Comparison of ENCODE assay signal across 10 mouse cellular contexts in the genomic region with DNA sequence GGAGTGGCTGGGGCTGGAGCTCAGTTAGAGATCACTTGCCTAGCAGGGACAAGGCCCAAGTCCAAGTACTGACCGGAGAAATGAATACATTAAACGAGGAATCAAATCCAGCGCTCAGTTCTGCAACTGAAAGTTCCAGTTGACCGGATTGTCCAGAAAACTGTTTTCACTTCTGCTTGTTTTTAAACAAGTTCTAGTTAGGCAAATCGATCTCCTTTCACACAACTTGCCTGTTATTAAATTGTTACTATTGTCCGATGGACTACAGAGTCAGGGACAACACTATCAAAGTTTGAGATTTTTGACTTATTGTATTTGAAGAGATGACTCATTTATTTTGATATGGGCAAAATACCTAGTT. TPM values are rescaled to one million over a fixed set of nuclear protein-coding genes. Genes with fewer than 3 reads are reported as not detected.
DNase-seq lines count a peak whose midpoint lies in the region; ATAC-seq and TF ChIP-seq lines count a peak whose summit lies in the region.
"Had no signal": no experiment of that assay in that cellular context is flagged by ENCODE, and none has a peak within 500 bp of the region (broad histone marks: within the 10 kb centered on the region; RNA-seq: fewer than 3 reads in every experiment).

No protein-coding gene starts in this region.

- peaks cover 24% of the 10 kb centered on the region for H3K27me3 ChIP-seq in kidney, embryonic 15.5 days
- no peaks in the 10 kb centered on the region for H3K27me3 ChIP-seq in kidney, adult 2 months (replicated peaks; ENCODE audit: control insufficient read depth, insufficient read depth, low read length)
- peaks cover 58% of the 10 kb centered on the region for H3K27me3 ChIP-seq in embryonic facial prominence, embryonic 10.5 days (replicated peaks; ENCODE audit: low read depth, poor library complexity, severe bottlenecking)
- H3K27me3 ChIP-seq in hindbrain, embryonic 12.5 days: peaks cover 40% of the 10 kb centered on the region
- peaks cover 21% of the 10 kb centered on the region for H3K27me3 ChIP-seq in midbrain, embryonic 11.5 days (ENCODE audit: control insufficient read depth, insufficient read depth, low read length)

- H3K9ac ChIP-seq in kidney, embryonic 15.5 days: no peak overlapping the region
- H3K9ac ChIP-seq in hindbrain, embryonic 12.5 days: no peak overlapping the region; the same call in 1 of the 2 replicates
- peak overlapping the region; percentile 21 for H3K9ac ChIP-seq in midbrain, embryonic 11.5 days (ENCODE audit: low read length)

- H3K36me3 ChIP-seq in kidney, embryonic 15.5 days: no peaks in the 10 kb centered on the region
- H3K36me3 ChIP-seq in kidney, adult 2 months (ENCODE audit: control insufficient read depth, insufficient read depth, low read length): no peaks in the 10 kb centered on the region
- no peaks in the 10 kb centered on the region for H3K36me3 ChIP-seq in embryonic facial prominence, embryonic 10.5 days (replicated peaks)
- no peaks in the 10 kb centered on the region for H3K36me3 ChIP-seq in hindbrain, embryonic 12.5 days
- H3K36me3 ChIP-seq in midbrain, embryonic 11.5 days (ENCODE audit: control insufficient read depth, insufficient read depth, low read length): no peaks in the 10 kb centered on the region

- H3K27ac ChIP-seq in kidney, embryonic 15.5 days: 0 out of 2 replicates have a peak overlapping the region, but pooled peaks have one; percentile 38
- H3K27ac ChIP-seq in kidney, adult 2 months (ENCODE audit: insufficient read depth, low read depth, low read length): no peak overlapping the region
- peak overlapping the region; percentile 81; the same call in 1 of the 2 replicates for H3K27ac ChIP-seq in embryonic facial prominence, embryonic 10.5 days (replicated peaks)
- no peak overlapping the region for H3K27ac ChIP-seq in hindbrain, embryonic 12.5 days
- H3K27ac ChIP-seq in midbrain, embryonic 11.5 days (ENCODE audit: low read depth, low read length): no peak overlapping the region

- no peak for DNase-seq in kidney, adult 2 months
- no peak for DNase-seq in embryonic facial prominence, embryonic 10.5 days (ENCODE audit: low spot score)
- no peak for DNase-seq in midbrain, embryonic 11.5 days (ENCODE audit: low spot score, missing footprints)
- no peak for DNase-seq in right cerebral cortex, postnatal 25 days
- no peak for DNase-seq in frontal cortex, postnatal 25 days (ENCODE audit: low spot score in 2 of 2)
- no peak for DNase-seq in cerebellum, adult 8-10 months

- H3K4me2 ChIP-seq in kidney, embryonic 15.5 days: peak overlapping the region; percentile 58
- H3K4me2 ChIP-seq in hindbrain, embryonic 12.5 days (replicated peaks): peak overlapping the region; percentile 60
- H3K4me2 ChIP-seq in midbrain, embryonic 11.5 days: peak overlapping the region; percentile 35

- no peak for TF ChIP-seq POLR2A in kidney, adult 2 months (IDR thresholded peaks at IDR 0.05; ENCODE audit: low read depth, low read length)

- no peaks in the 10 kb centered on the region for H3K9me3 ChIP-seq in kidney, embryonic 15.5 days (replicated peaks)
- no peaks in the 10 kb centered on the region for H3K9me3 ChIP-seq in embryonic facial prominence, embryonic 10.5 days
- H3K9me3 ChIP-seq in hindbrain, embryonic 12.5 days (replicated peaks): no peaks in the 10 kb centered on the region
- H3K9me3 ChIP-seq in midbrain, embryonic 11.5 days (ENCODE audit: control insufficient read depth, low read length): no peaks in the 10 kb centered on the region

- no peak for ATAC-seq in kidney, embryonic 15.5 days (replicated peaks; ENCODE audit: low FRiP score)
- no peak for ATAC-seq in hindbrain, embryonic 12.5 days (ENCODE audit: low FRiP score)
- ATAC-seq in midbrain, embryonic 11.5 days (ENCODE audit: low FRiP score): no peak

- peaks cover 19% of the 10 kb centered on the region for H3K4me1 ChIP-seq in kidney, embryonic 15.5 days
- H3K4me1 ChIP-seq in kidney, adult 2 months (ENCODE audit: control insufficient read depth, insufficient read depth, low read length): no peaks in the 10 kb centered on the region
- H3K4me1 ChIP-seq in embryonic facial prominence, embryonic 10.5 days: peaks cover 25% of the 10 kb centered on the region
- peaks cover 8% of the 10 kb centered on the region for H3K4me1 ChIP-seq in hindbrain, embryonic 12.5 days
- peaks cover 8% of the 10 kb centered on the region; the same call in 1 of the 2 replicates for H3K4me1 ChIP-seq in midbrain, embryonic 11.5 days (ENCODE audit: control insufficient read depth, insufficient read depth, low read length)

- TF ChIP-seq CTCF in kidney, adult 2 months (conservative IDR thresholded peaks at IDR 0.05; ENCODE audit: insufficient read depth, insufficient read length, low read depth, low read length): no peak

- WGBS in kidney, embryonic 15.5 days: 70% methylated on average over 6 of the region's 6 CpGs
- WGBS in kidney, adult 2 months: 60% methylated on average over 6 of the region's 6 CpGs
- WGBS in embryonic facial prominence, embryonic 10.5 days: 78% methylated on average over 6 of the region's 6 CpGs
- 74% methylated on average over 6 of the region's 6 CpGs for WGBS in hindbrain, embryonic 12.5 days
- 77% methylated on average over 6 of the region's 6 CpGs for WGBS in midbrain, embryonic 11.5 days

- H3K4me3 ChIP-seq in kidney, embryonic 15.5 days (replicated peaks): peak overlapping the region; percentile 32
- no peak overlapping the region for H3K4me3 ChIP-seq in kidney, adult 2 months (ENCODE audit: insufficient read depth, low read depth, low read length)
- H3K4me3 ChIP-seq in embryonic facial prominence, embryonic 10.5 days: peak overlapping the region; percentile 50
- peak overlapping the region; percentile 34 for H3K4me3 ChIP-seq in hindbrain, embryonic 12.5 days
- H3K4me3 ChIP-seq in midbrain, embryonic 11.5 days (ENCODE audit: low read depth, low read length): peak overlapping the region; percentile 6

RNA-seq across cellular contexts. Expression of gene Slc6a16, which starts 0.5 kb away (rescaled TPM):
- polyA plus RNA-seq in kidney, embryonic 15.5 days (2015; fragmentation: Nextera tagmentation; extraction: Ambion mirVana): 0.10 and 0.23 TPM in 2 replicates
- 0.05 TPM in 1 of 2 replicates, not detected in the other for polyA plus RNA-seq in kidney, adult 2 months (2012; rRNA removed)
- 0.28 and 0.32 TPM in 2 replicates for polyA plus RNA-seq in embryonic facial prominence, embryonic 10.5 days (2016; fragmentation: Nextera tagmentation; extraction: Ambion mirVana)
- 0.10 and 0.28 TPM in 2 replicates for polyA plus RNA-seq in hindbrain, embryonic 12.5 days (2016; fragmentation: Nextera tagmentation; extraction: Ambion mirVana)
- not detected in 2 replicates for polyA plus RNA-seq in midbrain, embryonic 11.5 days (2014; fragmentation: Nextera tagmentation; extraction: Ambion mirVana)
- polyA plus RNA-seq: embryonic facial prominence, embryonic 11.5 days; small intestine, adult 2 months had no signal

RNA-seq across cellular contexts. Expression of gene Cd37, which starts 2.5 kb away (rescaled TPM):
- polyA plus RNA-seq in kidney, embryonic 15.5 days (2015; fragmentation: Nextera tagmentation; extraction: Ambion mirVana): 1.2 and 2.4 TPM in 2 replicates
- 7.9 and 30.1 TPM in 2 replicates for polyA plus RNA-seq in kidney, adult 2 months (2012; rRNA removed)
- 0.50 and 0.88 TPM in 2 replicates for polyA plus RNA-seq in embryonic facial prominence, embryonic 10.5 days (2016; fragmentation: Nextera tagmentation; extraction: Ambion mirVana)
- 1.3 and 1.5 TPM in 2 replicates for polyA plus RNA-seq in hindbrain, embryonic 12.5 days (2016; fragmentation: Nextera tagmentation; extraction: Ambion mirVana)
- polyA plus RNA-seq in midbrain, embryonic 11.5 days (2014; fragmentation: Nextera tagmentation; extraction: Ambion mirVana): 0.81 and 0.97 TPM in 2 replicates

RNA-seq across cellular contexts. Expression of gene Tead2, which starts 25.8 kb away (rescaled TPM):
- polyA plus RNA-seq in kidney, embryonic 15.5 days (2015; fragmentation: Nextera tagmentation; extraction: Ambion mirVana): 196 and 207 TPM in 2 replicates
- polyA plus RNA-seq in kidney, adult 2 months (2012; rRNA removed): 10.0 and 13.2 TPM in 2 replicates
- 394 and 421 TPM in 2 replicates for polyA plus RNA-seq in embryonic facial prominence, embryonic 10.5 days (2016; fragmentation: Nextera tagmentation; extraction: Ambion mirVana)
- 185 and 208 TPM in 2 replicates for polyA plus RNA-seq in hindbrain, embryonic 12.5 days (2016; fragmentation: Nextera tagmentation; extraction: Ambion mirVana)
- 241 and 253 TPM in 2 replicates for polyA plus RNA-seq in midbrain, embryonic 11.5 days (2014; fragmentation: Nextera tagmentation; extraction: Ambion mirVana)

RNA-seq across cellular contexts. Expression of gene Dkkl1, which starts 29.4 kb away (rescaled TPM):
- polyA plus RNA-seq in kidney, embryonic 15.5 days (2015; fragmentation: Nextera tagmentation; extraction: Ambion mirVana): 0.97 and 1.4 TPM in 2 replicates
- 0.39 and 0.54 TPM in 2 replicates for polyA plus RNA-seq in kidney, adult 2 months (2012; rRNA removed)
- polyA plus RNA-seq in embryonic facial prominence, embryonic 10.5 days (2016; fragmentation: Nextera tagmentation; extraction: Ambion mirVana): 1.2 and 2.0 TPM in 2 replicates
- polyA plus RNA-seq in hindbrain, embryonic 12.5 days (2016; fragmentation: Nextera tagmentation; extraction: Ambion mirVana): 3.0 and 3.4 TPM in 2 replicates
- polyA plus RNA-seq in midbrain, embryonic 11.5 days (2014; fragmentation: Nextera tagmentation; extraction: Ambion mirVana): 0.81 and 1.2 TPM in 2 replicates

RNA-seq across cellular contexts. Expression of gene Slc6a21, which starts 35.9 kb away (rescaled TPM):
- polyA plus RNA-seq in kidney, embryonic 15.5 days (2015; fragmentation: Nextera tagmentation; extraction: Ambion mirVana): not detected in 2 replicates
- polyA plus RNA-seq in kidney, adult 2 months (2012; rRNA removed): 0.14 and 0.19 TPM in 2 replicates
- not detected in 2 replicates for polyA plus RNA-seq in embryonic facial prominence, embryonic 10.5 days (2016; fragmentation: Nextera tagmentation; extraction: Ambion mirVana)
- not detected in 2 replicates for polyA plus RNA-seq in hindbrain, embryonic 12.5 days (2016; fragmentation: Nextera tagmentation; extraction: Ambion mirVana)
- polyA plus RNA-seq in midbrain, embryonic 11.5 days (2014; fragmentation: Nextera tagmentation; extraction: Ambion mirVana): not detected in 2 replicates
- polyA plus RNA-seq: embryonic facial prominence, embryonic 11.5 days; small intestine, adult 2 months had no signal

Comparison
In these comparisons a context has a peak if more than half of its experiments do, and no peak if none do; other contexts are left out.
1. H3K27ac ChIP-seq: peak in kidney, embryonic 15.5 days (single experiment) and embryonic facial prominence, embryonic 10.5 days (single experiment); none in kidney, adult 2 months (single experiment), hindbrain, embryonic 12.5 days (single experiment) and midbrain, embryonic 11.5 days (single experiment).
2. RNA of gene Tead2, which starts 25.8 kb away (polyA plus RNA-seq): 394 to 421 TPM in embryonic facial prominence, embryonic 10.5 days, 241 to 253 TPM in midbrain, embryonic 11.5 days, 185 to 208 TPM in hindbrain, embryonic 12.5 days and 196 to 207 TPM in kidney, embryonic 15.5 days; 10.0 to 13.2 TPM in kidney, adult 2 months; every median in the first group is over 10 times any median in the second.
3. Peak in every context shown above with its lines, with median percentiles within 50 percentile points of each other: H3K4me2 ChIP-seq.